Mouse (Mus musculus) gastrocnemius, adult 2 months (tissue): ENCODE results near the gene Dbi. TPM values are rescaled to one million over a fixed set of nuclear protein-coding genes. Genes with fewer than 3 reads are reported as not detected.

ENCODE experiments used
- DNase-seq: peaks from one replicate; pipeline ENCODE4 v3.0.0; 2022
- H3K27ac ChIP-seq: fragments of 200-600 bp; 2 replicates; pipeline ENCODE4 v1.8.1; 2022; ENCODE audit warnings: mild to moderate bottlenecking
- H3K4me3 ChIP-seq: fragments of 200-600 bp; 2 replicates; pipeline ENCODE4 v1.8.1; 2022; ENCODE audit warnings: mild to moderate bottlenecking, moderate library complexity
- CTCF ChIP-seq: fragments of 200-600 bp; IDR thresholded peaks from 2 replicates; pipeline ENCODE4 v1.8.1; 2022; ENCODE audit warnings: antibody characterized with exemption, mild to moderate bottlenecking, moderate library complexity
- intact Hi-C: fragments of 180-260 bp; cut with DNase I; formaldehyde crosslinking; loops from one replicate; pipeline ENCODE4 v1.15.1; 2025
- total RNA-seq, 2 experiments: library from RNA; stranded (reverse); gene quantifications; 2 replicates each; pipeline ENCODE4 v1.2.3; 2021

Dbi gene
- total RNA-seq, 2 experiments from 2014 or later: 109 to 173 TPM

DNA sequence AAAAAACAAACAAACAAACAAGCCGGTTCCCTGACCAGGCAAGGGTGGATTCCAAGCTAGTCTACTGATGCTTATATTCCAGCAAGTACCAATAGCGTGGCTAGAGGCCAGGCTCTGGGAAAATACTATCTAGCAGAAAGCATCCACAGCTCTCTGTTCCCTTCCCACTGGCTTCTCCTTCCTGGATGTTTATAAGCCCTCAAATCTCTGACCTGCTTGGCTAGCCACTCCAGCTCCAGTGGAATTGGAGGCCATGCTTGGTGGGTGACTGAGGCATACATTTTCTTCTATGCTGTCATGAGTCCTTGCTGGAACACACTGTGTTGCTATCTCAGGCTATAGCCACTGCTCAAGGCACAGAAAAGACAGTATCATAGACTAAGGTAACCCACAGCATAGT, 2.0 kb downstream of the Dbi start:
- no peak for DNase-seq
- TF ChIP-seq CTCF: no peak
- H3K27ac ChIP-seq: peak overlapping the region; percentile 94

GRCm38 (mm10) chr1:120116106-120116505, 4.8 kb downstream of the Dbi start:
- TF ChIP-seq CTCF: no peak
- H3K27ac ChIP-seq: peak overlapping the region; percentile 77
- H3K4me3 ChIP-seq: no peak overlapping the region
- intact Hi-C loops: loop anchor here (10.0 kb wide), 1 partner anchor 281 kb away; the partner anchor contains the start of gene Ptpn4
- DNase-seq: peak; percentile 66

More for the DNA sequence above, 2.0 kb downstream of the Dbi start:
- intact Hi-C loops: loop anchor here (10.0 kb wide), 1 partner anchor 284 kb away; the partner anchor contains the start of gene Ptpn4
- H3K4me3 ChIP-seq: peak overlapping the region; percentile 92

DNA sequence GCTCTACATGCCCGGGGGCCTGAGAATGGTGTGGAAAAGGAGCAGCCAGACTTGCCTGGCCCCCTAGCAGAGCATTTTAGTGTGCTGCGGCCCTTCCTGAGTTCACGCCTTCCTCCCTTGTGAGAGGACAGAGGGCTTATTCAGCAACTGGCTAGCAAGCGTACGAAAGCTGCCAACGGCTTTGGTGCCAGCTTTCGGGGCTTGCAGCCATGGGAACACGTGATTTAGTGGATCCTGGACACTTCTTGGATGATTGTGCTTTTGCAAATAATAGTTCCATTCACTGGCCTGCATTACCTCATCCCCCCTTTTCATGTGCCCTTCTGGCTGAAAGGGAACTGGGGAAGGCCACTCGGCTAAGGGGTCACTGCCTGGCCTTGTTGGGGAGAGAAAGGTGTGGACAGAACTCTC, 5.2 kb downstream of the Dbi start:
- intact Hi-C loops: loop anchor here (10.0 kb wide), 1 partner anchor 281 kb away; the partner anchor contains the start of gene Ptpn4
- H3K27ac ChIP-seq: peak overlapping the region; percentile 77
- H3K4me3 ChIP-seq: no peak overlapping the region
- DNase-seq: peak; percentile 81
- TF ChIP-seq CTCF: no peak

- intact Hi-C loops: loop anchor here (10.0 kb wide), 1 partner anchor 278 kb away; the partner anchor contains the start of gene Ptpn4
- Histone ChIP-seq H3K27ac (no peak overlapping the region), H3K4me3 (no peak overlapping the region)
- no peak for TF ChIP-seq CTCF
- DNase-seq: no peak
These were observed 8.4 kb downstream of the Dbi start for GRCm38 (mm10) chr1:120112251-120113187.

GRCm38 (mm10) chr1:120111766-120112165, 9.1 kb downstream of the Dbi start:
- H3K27ac ChIP-seq: no peak overlapping the region
- intact Hi-C loops: loop anchor here (10.0 kb wide), 1 partner anchor 277 kb away; the partner anchor contains the start of gene Ptpn4
- no peak overlapping the region for H3K4me3 ChIP-seq
- TF ChIP-seq CTCF: no peak
- no peak for DNase-seq

DNA sequence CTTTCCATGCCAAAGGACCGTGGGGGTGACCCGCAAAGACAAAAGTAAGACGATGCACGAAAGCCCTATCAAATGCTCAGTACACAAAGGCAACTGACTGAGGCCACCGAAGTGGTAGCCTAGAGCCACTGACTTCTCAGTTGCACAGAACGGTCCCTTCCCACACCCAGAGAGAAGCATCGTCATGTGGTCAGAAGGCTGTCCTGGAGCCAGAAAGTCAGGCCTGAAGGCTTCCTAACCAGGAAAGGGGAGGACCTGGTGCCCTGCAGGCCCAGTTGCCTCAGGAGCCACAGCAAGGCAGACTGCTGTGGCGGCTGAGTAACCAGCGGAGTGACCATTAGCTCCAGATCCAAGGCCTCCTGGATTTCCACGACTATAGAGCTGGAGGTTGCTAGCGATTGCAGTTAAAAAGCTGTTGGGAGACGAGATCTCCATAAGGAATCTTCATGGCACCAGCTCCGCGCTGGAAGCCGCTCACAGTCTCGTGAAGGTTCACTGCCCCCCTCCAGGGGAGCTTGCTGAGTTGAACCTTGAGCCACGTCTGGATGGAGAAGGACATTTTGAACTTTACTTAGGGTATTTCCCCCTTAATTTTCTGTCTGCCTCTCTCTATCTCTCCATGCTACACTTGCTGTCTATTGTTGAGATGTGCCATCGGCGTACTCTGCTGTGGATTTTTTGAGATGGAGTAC, 11.0 kb downstream of the Dbi start:
- intact Hi-C loops: loop anchor here (10.0 kb wide), 1 partner anchor 275 kb away; the partner anchor contains the start of gene Ptpn4
- Histone ChIP-seq H3K27ac (no peak overlapping the region), H3K4me3 (no peak overlapping the region)
- no peak for DNase-seq
- no peak for TF ChIP-seq CTCF

DNA sequence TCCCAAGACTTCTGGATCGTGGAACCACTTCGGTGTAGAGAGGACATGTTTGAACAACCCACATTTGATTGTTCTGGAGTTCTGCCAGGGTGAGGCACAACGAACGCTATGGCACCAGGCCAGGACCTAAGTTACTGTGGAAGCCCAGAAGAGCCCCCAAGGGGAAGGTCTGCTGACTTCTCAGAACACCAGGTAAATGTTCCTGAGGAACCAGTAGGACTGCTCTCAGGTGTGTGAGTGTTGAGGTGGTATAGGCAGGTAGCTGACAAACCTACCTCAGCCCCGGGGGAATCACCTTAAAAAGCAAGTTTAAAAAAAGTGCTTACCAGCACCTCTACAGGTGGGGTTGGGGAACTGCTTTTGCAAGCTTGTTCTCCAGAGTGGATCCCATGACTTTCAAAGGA, 15.3 kb downstream of the Dbi start:
- DNase-seq: no peak
- Histone ChIP-seq H3K4me3 (no peak overlapping the region), H3K27ac (no peak overlapping the region)
- intact Hi-C loops: no loop called here
- no peak for TF ChIP-seq CTCF

- Histone ChIP-seq H3K4me3 (no peak overlapping the region), H3K27ac (no peak overlapping the region)
- intact Hi-C loops: no loop called here
- TF ChIP-seq CTCF: no peak
- DNase-seq: no peak
These were observed 19.7 kb downstream of the Dbi start for GRCm38 (mm10) chr1:120101227-120101609.

- no peak overlapping the region for H3K27ac ChIP-seq
- H3K4me3 ChIP-seq: no peak overlapping the region
- DNase-seq: no peak
- intact Hi-C loops: no loop called here
- TF ChIP-seq CTCF: no peak
These were observed 20.2 kb downstream of the Dbi start for GRCm38 (mm10) chr1:120100456-120101226.

GRCm38 (mm10) chr1:120099483-120099882, 21.4 kb downstream of the Dbi start:
- intact Hi-C loops: loop anchor here (2.0 to 10.0 kb wide), 2 partner anchors 57 to 165 kb away; no protein-coding TSS in a partner anchor
- TF ChIP-seq CTCF: no peak
- Histone ChIP-seq H3K27ac (no peak overlapping the region), H3K4me3 (no peak overlapping the region)
- no peak for DNase-seq

DNA sequence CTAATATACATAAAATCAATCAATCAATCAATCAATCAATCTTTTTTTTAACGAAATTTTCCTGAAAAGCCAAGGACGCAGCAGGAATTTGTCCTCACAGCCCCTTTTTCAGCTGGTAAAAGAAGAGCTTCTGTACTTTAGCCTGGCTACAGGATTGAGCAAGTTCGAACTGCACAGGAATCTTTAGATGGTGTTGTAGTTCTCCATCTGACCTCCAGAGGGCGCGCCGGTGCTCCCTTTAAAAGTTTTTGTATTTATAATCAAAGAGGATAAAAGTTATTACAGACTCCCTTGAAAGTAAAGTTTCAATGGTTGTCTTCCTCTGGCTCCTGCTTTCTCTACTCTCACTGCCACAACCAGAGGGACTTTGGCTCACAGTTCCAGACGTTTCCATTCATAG, 22.6 kb downstream of the Dbi start:
- intact Hi-C loops: loop anchor here (2.0 to 10.0 kb wide), 2 partner anchors 58 to 164 kb away; no protein-coding TSS in a partner anchor
- TF ChIP-seq CTCF: peak; percentile 93
- no peak overlapping the region for H3K4me3 ChIP-seq
- H3K27ac ChIP-seq: no peak overlapping the region
- peak; percentile 61 for DNase-seq

GRCm38 (mm10) chr1:120094920-120095319, 26.0 kb downstream of the Dbi start:
- intact Hi-C loops: loop anchor here (10.0 kb wide), 1 partner anchor 160 kb away; no protein-coding TSS in a partner anchor
- Histone ChIP-seq H3K27ac (no peak overlapping the region), H3K4me3 (no peak overlapping the region)
- no peak for TF ChIP-seq CTCF
- DNase-seq: no peak
